Mouse (Mus musculus) embryonic fibroblast, embryonic 13.5 days (primary cell): ENCODE results near the gene Hivep2.

Experiments used
- CTCF ChIP-seq: IDR thresholded peaks from 2 replicates; pipeline ENCODE4 v1.5.1; 2011; ENCODE audit warnings: mild to moderate bottlenecking, control low read depth, low read length, moderate library complexity, borderline replicate concordance; ENCODE audit not compliant: insufficient read depth
- POLR2A ChIP-seq: IDR thresholded peaks from 2 replicates; pipeline ENCODE4 v1.6.1; 2011; ENCODE audit warnings: low read depth, mild to moderate bottlenecking, control low read depth, low read length, moderate library complexity

- TF ChIP-seq CTCF (peak; percentile 53; the same call in 1 of the 2 replicates), POLR2A (no peak)
These were observed 123.6 kb downstream of the Hivep2 start for GRCm38 (mm10) chr10:14089488-14089887.
